Mouse (Mus musculus): ENCODE measurements around the gene Tut1.
A peak's percentile ranks its signal among the peaks of the same experiment; 100 is the strongest.

The Tut1 gene

GRCm38 (mm10) chr19:8953135-8954039, at the start of gene Tut1:
Tut1 (plus strand) TSS chr19:8953847.
- peak; percentile 99 for DNase-seq (ENCODE audit: low spot score)

- no peak for DNase-seq (ENCODE audit: low spot score)
Observed at GRCm38 (mm10) chr19:8908531-8908930, 45.1 kb upstream of the Tut1 start.

- no peak for DNase-seq (ENCODE audit: low spot score)
Observed at GRCm38 (mm10) chr19:8911810-8912209, 41.8 kb upstream of the Tut1 start.

- DNase-seq (ENCODE audit: low spot score) = no peak
Observed at GRCm38 (mm10) chr19:8914212-8914611, 39.4 kb upstream of the Tut1 start.

GRCm38 (mm10) chr19:8919000-8919399, 34.6 kb upstream of the Tut1 start:
- DNase-seq (ENCODE audit: low spot score) = no peak

DNA sequence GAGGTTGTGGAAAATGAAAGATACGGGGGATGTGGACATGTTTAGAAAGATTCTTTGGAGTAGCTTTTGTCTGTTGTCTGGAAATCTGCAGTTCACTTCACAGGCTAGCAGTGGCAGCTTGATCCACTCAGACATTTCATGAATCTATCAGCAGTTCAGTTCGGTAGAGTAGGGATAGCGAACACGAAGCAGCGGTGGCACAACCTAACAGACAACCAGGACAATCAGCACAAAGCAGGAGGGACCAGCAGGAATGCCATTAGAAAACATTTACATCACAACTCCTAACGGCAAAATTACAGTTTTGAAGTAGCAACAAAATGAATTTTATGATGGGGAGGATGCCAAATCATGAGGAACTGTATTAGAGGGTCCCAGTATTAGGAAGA, 34.0 kb upstream of the Tut1 start:
- DNase-seq (ENCODE audit: low spot score) = no peak

DNA sequence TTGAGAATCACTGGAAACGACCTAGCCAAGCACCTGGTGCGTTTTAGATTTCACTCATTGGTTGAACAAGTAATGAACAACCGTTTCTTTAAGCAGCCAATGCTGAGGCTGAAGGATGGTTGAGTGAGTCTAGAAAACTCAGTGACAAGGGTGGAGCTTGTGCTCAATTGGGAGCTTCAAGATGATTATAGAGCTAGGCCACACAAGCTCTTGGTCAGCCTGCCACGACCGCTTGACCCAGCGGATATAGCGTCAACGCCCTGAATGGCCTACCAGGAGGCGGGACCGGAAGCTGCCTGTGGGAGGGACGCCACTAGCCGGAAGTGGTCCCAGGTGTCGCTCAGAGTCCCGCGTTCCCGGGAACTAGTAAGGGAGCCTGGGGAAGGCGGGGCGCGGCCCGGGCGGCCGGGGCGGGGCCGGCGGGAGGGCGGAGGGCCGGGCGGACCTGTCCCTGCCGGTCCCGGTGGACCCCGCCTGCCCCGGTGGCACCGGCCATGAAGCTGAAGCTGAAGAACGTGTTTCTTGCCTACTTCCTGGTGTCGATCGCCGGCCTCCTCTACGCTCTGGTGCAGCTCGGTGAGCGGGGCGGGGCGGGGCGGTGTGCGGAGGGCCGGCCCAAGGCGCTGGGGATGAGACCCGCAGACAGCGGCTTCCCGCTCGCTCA, 33.4 kb upstream of the Tut1 start, which contains the start of gene B3gat3:
Gene B3gat3 (plus strand): TSS at position 302 of the 664 bp plus-strand sequence.
- peak; percentile 99 for DNase-seq (ENCODE audit: low spot score)

GRCm38 (mm10) chr19:8920836-8921291, 32.8 kb upstream of the Tut1 start:
- peak; percentile 79 for DNase-seq (ENCODE audit: low spot score)

GRCm38 (mm10) chr19:8921741-8922140, 31.9 kb upstream of the Tut1 start:
- no peak for DNase-seq (ENCODE audit: low spot score)

- no peak for DNase-seq (ENCODE audit: low spot score)
Observed at GRCm38 (mm10) chr19:8926766-8927165, 26.9 kb upstream of the Tut1 start.

GRCm38 (mm10) chr19:8927891-8928525, 25.6 kb upstream of the Tut1 start:
- DNase-seq (ENCODE audit: low spot score) = no peak

DNA sequence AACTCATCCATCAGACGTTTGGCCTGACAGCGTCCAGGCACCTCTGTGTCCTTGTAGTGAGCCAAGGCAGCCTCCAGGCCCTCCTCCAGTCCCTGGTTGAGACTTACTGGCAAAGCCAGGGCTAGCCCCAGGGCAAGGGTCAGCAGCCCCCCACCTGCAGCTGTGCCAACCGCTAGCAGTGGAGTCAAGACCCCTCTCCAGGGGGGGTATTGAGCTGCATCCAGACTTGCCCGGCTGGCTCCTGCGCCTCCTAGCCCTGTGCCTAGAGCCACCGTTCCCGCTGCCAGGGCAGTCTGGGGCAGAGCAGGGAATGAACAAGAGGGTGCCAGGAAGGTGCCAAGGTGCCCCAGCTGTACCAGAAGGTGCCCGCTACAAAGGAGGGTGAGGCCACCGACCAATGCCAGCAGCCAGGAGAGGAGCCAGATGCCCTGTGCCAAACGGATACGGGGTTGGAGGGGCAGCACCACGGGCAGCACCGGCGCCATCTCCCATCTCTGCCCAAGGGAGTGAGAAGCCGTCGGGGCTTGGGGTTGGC, 24.9 kb upstream of the Tut1 start:
- DNase-seq (ENCODE audit: low spot score) = no peak

DNA sequence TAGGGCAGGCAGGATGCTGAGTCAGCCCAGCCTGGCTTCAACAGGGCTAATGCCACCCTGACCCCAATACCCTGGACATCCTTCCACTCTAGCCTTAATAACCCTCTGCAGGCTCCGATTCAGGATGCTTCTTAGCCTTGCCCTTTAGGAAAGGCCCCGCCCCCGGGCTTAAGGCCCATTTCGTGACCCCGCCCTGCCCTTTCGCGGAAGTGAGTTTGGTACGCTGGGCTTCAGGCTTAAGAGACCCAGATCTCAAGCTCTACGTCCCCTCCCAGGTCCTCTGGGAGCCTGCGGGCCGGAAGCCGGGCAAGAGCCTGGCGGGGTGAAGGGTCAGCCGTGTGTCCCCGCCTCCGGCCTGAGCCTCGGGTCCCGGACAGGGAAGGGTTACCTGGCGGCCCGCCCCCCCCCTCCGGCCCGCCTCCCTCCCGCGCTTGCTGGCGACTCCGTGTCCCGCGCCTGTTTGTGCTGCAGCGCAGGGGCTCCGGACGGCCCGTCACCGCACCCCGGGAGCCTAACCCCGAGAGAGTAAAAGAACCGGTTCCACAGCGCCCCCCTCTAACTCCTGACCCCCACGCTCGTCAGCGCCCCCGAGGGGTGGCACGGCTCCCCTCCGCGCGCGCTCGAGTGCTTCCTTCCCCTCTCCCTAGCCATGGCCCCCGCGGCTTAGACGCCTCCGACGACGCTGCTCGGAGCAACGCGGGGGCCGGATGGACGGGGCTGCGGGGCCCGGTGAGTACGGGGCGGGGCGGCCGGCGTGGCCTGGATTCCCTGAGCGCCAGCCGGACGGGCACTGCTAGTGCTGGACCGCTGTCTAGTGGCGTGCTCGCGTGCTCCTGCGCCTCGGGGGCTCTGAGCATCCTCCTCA, 24.2 kb upstream of the Tut1 start, which contains the start of the genes Rom1 and Eml3:
Gene Rom1 (minus strand): TSS at position 133 of the 865 bp plus-strand sequence.
Gene Eml3 (plus strand): TSS at position 329 of the 865 bp plus-strand sequence.
- DNase-seq (ENCODE audit: low spot score) = peak; percentile 90

DNA sequence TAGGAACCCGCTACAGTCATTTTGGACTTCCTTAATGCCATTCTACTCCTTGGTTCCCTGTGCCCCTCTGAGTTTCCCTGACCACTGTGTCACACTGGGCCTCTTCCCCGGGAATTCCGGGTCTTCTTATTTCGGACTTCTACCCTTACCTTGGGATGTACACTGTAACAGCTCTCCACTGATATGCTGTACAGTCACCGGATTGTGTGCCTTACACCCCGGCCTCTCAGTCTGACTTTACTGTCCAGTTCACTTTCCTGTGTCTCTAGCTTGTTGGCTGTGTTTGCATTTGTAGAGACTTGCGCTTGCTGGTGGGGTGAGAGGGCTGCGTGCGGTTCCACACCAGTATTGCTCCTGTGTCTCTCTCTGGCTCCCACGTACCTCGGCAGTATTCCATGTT, 23.5 kb upstream of the Tut1 start:
- DNase-seq (ENCODE audit: low spot score) = peak; percentile 25

GRCm38 (mm10) chr19:8930771-8931170, 22.9 kb upstream of the Tut1 start:
- no peak for DNase-seq (ENCODE audit: low spot score)

DNA sequence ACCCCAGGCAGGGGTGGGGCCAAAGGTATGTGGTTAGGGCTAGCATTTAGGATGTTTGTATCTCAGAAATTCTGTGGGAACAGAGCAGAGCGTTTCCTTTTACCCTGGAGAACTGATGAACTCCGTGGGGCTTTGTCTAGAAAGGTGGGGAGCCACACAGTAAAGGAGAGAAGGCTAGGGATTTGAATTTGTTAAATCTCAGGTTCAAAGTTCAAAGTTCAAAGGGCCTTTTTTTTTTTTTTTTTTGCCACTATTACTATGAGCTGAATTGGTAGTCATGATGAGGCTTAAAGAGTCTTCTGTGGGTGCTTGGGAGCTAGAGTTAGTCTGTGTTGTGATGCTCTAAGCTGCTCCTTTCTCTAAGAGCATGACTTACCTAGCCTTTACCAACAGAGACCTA, 16.9 kb upstream of the Tut1 start:
- DNase-seq (ENCODE audit: low spot score) = no peak

DNA sequence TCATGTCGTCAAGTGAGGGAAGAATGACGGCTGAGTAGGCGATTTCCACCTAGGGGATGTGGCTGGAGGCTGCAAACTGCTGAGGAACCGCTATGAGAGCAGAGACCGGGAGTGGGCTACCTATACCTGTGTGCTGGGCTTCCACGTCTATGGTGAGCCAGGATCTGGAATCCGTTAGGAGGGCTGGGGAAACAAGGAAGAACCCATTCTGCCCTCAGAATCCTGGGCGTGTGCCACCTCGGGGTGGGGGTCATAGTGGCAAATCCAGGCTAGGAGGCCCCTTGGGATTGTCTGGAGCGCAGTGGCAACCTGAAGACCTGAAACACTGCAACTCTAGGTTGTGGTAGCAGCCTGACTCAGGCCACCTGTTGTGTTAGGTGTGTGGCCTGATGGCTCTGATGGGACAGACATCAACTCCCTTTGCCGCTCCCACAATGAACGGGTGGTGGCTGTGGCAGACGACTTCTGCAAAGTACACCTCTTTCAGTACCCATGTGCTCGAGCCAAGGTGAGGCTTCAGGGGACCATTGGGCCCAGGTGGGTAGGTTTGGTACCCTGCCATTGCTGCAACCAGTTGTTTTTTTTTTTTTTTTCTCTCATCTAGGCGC, 13.0 kb upstream of the Tut1 start:
- DNase-seq (ENCODE audit: low spot score) = no peak

GRCm38 (mm10) chr19:8941136-8941514, 12.5 kb upstream of the Tut1 start:
- peak; percentile 33 for DNase-seq (ENCODE audit: low spot score)

DNA sequence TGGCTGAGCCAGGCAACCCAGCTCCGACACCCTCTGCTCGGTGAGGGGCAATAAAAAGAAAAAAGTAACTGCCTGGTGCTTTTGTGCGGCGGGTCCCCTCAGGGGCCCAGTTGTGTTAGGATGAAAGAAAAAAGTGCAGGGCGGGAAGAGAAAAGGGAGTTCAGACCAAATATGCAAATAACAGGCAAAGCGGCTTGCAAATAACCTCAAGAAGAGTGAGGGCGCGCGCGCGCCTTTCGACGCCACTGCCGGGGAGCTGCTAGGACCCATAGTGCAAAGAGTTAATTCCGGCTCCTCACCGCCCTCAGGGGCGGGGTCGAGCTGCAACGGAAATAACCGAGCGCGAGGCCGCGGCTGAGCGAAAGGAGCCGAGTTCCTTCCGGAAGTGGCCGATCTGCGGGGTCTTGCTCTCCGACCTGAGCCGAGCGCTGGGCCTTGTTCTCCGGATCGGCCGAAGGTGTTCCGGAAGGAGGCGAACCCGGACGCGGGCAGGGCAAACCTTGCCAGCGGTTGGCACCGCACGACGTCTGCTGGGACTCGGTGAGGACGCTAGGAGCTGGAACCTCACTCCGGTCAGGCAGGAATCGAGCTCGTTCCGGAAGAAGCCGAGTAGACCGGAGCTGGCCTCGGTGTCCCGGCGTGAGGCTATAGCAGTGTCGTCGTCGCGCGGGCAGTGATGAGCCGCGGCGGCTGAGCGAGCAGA, 12.0 kb upstream of the Tut1 start, which contains the start of gene Mta2:
Gene Mta2 (plus strand): TSS at position 361 of the 703 bp plus-strand sequence.
- DNase-seq (ENCODE audit: low spot score) = peak; percentile 97
